Mouse (Mus musculus): ENCODE results near the gene Nisch. TPM values are rescaled to one million over a fixed set of nuclear protein-coding genes. Genes with fewer than 3 reads are reported as not detected.
A peak's percentile ranks its signal among the peaks of the same experiment; 100 is the strongest.

Nisch gene
- polyA plus RNA-seq, 1 experiment, result 370 TPM

DNA sequence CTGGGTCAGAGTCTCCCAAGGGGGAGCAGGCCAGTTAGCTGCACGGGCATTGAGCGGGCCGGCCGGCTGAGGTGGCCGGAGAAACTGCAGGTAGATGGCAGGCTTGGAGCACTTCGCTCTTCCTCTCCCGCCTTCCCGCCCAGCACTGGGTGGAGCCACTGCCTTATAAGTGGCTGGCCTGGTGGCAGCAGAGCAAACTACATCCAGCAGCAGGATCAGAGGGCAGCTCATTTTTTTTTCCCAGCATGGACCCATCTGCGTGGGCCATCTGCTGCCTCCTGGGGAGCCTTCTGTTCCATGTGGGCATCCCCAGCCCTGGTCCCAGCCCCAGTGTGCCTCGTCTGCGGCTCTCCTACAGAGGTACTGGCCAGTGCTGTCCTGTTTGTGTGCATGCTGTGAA is 920 bp upstream of the Nisch start, which contains the start of gene Sema3g:
Gene Sema3g (plus strand): TSS at position 195 of the 400 bp plus-strand sequence.
- no peak for DNase-seq (ENCODE audit: extremely low spot score in 1 of 2, low spot score in 1 of 2)

GRCm38 (mm10) chr14:31215157-31216002 is 1.4 kb downstream of the Nisch start:
- DNase-seq (ENCODE audit: extremely low spot score in 1 of 2, low spot score in 1 of 2), result peak in 1 of 2 experiments; percentile 81

- no peak for DNase-seq (ENCODE audit: extremely low spot score in 1 of 2, low spot score in 1 of 2)
Observed at GRCm38 (mm10) chr14:31214684-31215083, 2.1 kb downstream of the Nisch start.

DNA sequence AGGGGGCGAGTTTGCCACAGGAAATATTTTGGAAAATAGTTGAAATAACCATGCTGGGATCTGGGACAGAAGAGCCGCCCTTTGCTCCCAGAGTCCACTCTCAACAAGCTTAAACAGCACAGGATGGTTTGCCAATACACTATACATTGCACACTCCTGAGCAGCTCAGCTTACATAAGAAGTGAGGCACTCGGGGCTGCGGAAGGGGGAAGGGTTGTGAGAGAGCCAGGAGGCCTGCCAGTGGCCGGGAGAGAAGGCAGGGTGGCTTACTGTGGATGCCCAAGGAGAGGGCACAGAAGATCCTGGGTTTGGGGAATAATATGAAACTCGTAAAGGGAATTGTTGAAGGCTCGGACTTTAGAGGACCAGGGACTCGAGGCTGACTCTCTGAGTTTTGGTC is 2.9 kb downstream of the Nisch start:
- no peak for DNase-seq (ENCODE audit: extremely low spot score in 1 of 2, low spot score in 1 of 2)

GRCm38 (mm10) chr14:31212499-31212898 is 4.2 kb downstream of the Nisch start:
- DNase-seq (ENCODE audit: extremely low spot score in 1 of 2, low spot score in 1 of 2), result no peak

GRCm38 (mm10) chr14:31211854-31212253 is 4.9 kb downstream of the Nisch start:
- no peak for DNase-seq (ENCODE audit: extremely low spot score in 1 of 2, low spot score in 1 of 2)

- DNase-seq (ENCODE audit: extremely low spot score in 1 of 2, low spot score in 1 of 2), result no peak
Observed at GRCm38 (mm10) chr14:31209133-31209557, 7.6 kb downstream of the Nisch start.

DNA sequence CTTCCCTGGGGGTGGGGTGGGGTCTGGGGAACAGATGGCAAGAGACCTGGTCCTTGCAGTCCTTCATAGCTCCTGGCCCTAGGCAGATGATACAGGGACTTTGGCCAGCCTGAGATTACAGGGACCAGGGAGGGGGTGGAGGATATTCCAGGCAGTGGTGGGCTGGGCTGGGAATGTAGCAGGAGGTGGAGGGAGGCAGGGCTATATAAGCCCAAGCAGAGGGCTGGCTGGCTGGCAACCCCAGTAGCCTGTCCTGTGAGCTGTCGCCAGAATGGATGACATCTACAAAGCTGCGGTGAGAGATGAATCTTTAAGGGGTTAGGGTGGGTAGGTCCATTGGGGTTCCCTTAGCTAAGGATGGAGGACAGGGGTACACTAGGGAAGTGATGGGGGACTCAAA is 8.7 kb downstream of the Nisch start, which contains the start of gene Tnnc1:
Gene Tnnc1 (plus strand): TSS at position 229 of the 400 bp plus-strand sequence.
- DNase-seq (ENCODE audit: extremely low spot score in 1 of 2, low spot score in 1 of 2), result no peak

DNA sequence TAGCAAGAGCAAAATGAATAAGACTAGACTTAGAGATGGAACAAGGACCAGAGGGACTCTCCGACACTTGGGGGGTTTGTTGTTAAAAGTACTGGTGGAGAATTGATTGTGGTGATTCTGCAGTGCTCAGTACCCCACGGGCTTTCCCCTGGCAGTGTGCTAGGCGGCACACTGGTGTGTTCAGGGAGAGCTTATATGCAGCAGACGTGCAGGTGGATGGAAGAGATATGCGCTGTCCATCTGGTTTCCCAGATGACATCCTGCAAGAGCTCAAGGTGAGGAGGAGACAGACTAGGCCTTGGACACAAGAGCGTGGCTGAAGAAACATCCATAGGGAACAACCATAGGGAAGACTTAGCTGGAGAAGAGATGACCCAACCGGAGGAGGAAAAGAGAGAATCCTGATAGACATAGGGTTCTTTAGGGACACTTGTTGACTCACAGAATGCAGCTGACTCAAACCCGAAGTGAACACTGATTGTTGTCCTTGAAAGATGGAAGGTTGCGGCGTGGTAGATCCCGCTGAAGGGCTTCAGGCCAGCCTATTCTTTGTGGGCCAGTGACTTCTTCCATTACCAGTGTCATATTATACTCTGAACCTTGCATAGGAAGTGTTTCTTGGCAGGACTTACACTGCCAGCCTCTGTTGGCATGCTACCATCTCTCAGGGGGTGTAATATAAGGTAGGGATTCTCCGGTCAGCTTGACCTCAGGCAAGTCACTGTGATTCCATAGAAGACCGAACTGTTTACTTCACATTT is 9.5 kb downstream of the Nisch start:
- DNase-seq (ENCODE audit: extremely low spot score in 1 of 2, low spot score in 1 of 2), result no peak

- peak; percentile 87 to 95 for DNase-seq (ENCODE audit: extremely low spot score in 1 of 2, low spot score in 1 of 2)
Observed at GRCm38 (mm10) chr14:31206472-31206981, 10.2 kb downstream of the Nisch start.

GRCm38 (mm10) chr14:31205562-31206467 is 10.9 kb downstream of the Nisch start:
- peak in 1 of 2 experiments; percentile 36 for DNase-seq (ENCODE audit: extremely low spot score in 1 of 2, low spot score in 1 of 2)

DNA sequence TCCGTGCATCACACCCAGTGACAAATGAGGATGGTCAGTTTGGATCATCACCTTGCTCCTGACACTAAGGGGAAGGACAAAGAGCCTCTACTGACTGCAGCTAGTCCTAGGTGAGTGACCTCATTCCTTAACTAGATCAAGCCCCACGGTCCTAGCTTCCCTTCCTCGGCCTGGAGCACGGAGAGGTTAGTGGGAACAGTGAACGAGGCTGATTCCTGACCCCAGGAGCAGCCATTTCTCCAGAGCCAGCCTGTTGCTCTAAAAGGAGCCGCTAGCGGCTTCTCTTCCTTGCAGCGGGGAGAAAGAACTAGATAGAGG is 11.5 kb downstream of the Nisch start:
- no peak for DNase-seq (ENCODE audit: extremely low spot score in 1 of 2, low spot score in 1 of 2)

DNA sequence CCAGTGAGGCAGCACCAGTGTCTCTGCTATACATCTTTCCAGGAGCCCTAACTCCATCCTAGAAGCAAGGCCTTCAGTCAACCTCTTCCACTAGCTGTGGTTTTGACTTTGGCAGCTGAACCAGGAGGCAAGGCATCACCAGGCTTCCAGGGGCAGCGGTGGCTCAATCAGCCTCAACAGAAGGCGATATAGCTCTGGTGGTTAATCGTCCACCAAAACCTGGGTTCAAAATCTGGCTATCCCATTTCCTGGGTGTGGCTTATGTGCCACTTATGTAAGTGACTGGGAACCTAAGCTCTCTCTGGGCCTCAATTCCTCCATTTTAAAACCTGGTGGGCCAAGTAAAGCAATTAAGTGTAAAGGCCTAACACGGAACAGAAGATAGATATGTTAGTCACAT is 11.9 kb downstream of the Nisch start:
- DNase-seq (ENCODE audit: extremely low spot score in 1 of 2, low spot score in 1 of 2), result no peak

GRCm38 (mm10) chr14:31200038-31200437 is 16.7 kb downstream of the Nisch start:
- DNase-seq (ENCODE audit: extremely low spot score in 1 of 2, low spot score in 1 of 2), result no peak

DNA sequence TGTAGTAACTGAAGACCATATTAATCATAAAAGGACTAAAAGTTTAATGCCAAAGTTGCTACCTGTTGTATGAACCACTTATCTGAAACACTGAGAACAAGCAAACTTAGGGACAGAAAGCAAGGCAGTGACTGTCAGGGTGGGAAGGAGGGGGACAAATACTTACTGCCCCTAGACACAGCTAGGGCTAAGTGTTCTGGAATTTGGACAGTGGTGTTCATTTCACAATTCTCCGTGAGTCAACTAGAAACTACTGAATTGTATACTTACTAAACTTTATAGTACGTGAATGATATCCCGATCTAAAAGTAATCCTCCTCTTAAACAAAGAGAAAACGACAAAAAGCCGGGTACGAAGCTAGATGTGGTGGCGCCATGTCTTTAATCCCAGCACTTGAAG is 17.1 kb downstream of the Nisch start:
- no peak for DNase-seq (ENCODE audit: extremely low spot score in 1 of 2, low spot score in 1 of 2)

GRCm38 (mm10) chr14:31197547-31198516 is 18.9 kb downstream of the Nisch start:
- DNase-seq (ENCODE audit: extremely low spot score in 1 of 2, low spot score in 1 of 2), result peak in 1 of 2 experiments; percentile 77

DNA sequence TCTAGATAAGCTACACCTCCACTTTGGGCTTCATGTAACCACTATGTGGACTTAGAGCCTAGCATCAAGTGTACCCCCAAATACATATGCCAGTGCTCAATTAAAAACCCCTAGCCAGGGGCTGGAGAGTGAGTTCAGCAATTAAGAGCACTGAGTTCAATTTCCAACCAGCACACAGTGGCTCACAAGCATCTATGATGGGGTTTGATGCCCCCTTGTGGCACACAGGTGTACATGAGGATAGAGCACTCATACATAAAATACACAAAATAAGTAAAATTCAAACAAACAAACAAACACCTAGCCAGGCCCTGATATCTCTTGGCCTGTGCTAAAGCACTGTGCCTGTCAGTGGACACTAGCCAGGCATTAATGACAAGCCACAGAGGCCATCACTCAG is 20.8 kb downstream of the Nisch start:
- DNase-seq (ENCODE audit: extremely low spot score in 1 of 2, low spot score in 1 of 2), result no peak

- DNase-seq (ENCODE audit: extremely low spot score in 1 of 2, low spot score in 1 of 2), result no peak
Observed at GRCm38 (mm10) chr14:31195521-31195920, 21.2 kb downstream of the Nisch start.

- peak in 1 of 2 experiments; percentile 44 for DNase-seq (ENCODE audit: extremely low spot score in 1 of 2, low spot score in 1 of 2)
Observed at GRCm38 (mm10) chr14:31194891-31195513, 21.7 kb downstream of the Nisch start.
